Mouse (Mus musculus): ENCODE data around the gene Zfp846.
"Not testable (repeated sequence)": the region's sequence is repeated elsewhere in the genome, so short reads cannot be mapped to it uniquely, and the experiment has no call there.

Gene Zfp846

DNA sequence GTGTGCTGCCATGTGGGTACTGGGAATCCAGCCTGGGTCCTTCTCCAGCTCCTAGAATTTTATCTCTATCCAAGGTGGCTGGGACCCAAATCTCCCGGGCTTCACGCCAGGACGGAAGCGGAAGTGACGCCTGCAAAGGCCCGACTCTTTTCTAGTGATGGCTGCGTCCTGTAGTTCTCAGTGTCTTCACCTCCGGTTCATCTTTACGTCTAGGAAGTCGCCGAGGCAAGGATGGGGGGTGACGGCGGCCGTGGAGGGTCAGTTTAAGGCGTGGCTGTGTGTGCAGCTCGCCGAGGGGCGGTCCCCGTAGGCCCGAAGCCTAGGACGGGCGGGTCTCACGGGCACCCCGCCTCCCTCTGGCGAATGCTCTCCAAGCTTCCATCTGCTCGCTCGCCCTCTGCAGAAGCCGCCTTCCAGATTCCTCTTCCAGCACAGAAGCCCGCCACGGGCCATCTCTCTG lies at the start of gene Zfp846:
Gene Zfp846, plus strand, starts transcription at position 117 of the 460 bp plus-strand sequence.
- peak; percentile 98 for DNase-seq (ENCODE audit: low spot score in 2 of 2)

DNA sequence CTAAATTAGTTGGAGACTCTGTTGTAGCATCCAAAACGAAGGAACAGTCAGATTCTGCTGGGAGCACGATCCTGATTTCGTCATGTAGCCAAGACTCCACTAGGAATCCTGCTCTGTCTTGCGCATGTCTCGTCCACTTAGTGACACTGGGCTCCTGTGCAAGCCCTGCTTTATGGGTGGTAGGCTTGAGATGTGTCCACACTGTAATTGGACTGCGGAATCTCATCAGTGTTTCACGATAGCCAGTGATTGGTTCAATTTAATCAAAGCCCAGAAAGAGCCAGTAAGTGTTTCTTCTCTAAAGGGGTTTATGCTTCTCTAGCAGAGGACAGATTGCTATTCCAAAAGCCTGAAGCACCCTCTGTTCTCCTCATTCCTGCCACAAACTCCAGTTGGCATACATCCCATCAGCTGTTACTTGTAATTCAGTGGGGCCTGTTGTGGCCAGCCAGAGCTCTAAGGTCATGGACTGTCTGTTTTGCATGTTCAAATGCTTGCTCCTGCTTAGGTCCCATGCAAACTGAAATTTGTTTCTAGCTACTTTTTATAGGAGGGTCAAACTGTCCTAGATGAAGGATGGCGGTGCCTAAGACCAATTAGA lies 46.7 kb upstream of the Zfp846 start:
- DNase-seq (ENCODE audit: low spot score in 2 of 2): peak in 1 of 2 experiments; percentile 4

DNA sequence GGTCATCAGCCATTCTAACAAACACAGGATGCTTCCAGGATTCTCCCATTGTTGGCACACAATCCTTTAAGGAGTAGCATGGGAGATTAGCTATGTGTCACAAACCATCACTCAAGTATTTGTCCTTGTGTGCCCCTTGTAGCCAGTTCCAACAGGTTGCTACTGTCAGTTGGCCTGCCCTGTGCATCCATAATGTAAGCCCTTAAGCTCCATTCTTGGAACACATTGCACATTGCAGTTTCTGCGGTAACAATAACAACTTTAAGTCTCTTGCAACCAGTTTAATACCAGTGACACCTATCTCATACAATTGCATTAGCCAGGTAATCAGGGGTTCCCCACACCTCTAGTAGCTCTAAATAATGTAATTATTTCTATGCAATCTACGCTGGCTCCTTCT lies 44.5 kb upstream of the Zfp846 start:
- no peak for DNase-seq (ENCODE audit: low spot score in 2 of 2)

DNA sequence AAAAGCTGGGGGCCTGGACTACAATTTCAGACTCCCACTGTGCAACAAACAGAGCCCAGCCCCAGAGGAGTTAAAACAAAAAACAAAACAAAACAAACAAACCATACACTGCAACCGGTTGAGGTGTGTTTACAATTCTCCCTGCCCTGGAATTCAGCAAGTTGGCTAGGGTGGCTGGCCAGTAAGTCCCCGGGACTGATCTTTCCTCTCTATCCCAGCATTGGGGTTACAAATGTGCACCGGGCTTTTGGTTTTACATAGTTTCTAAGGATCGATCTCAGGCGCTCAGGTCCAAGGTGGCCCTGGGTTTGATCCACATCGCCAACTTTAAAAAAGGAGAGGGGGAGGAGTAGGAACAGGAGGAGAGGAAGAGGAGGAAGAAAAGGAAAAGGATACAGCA lies 37.6 kb upstream of the Zfp846 start:
- DNase-seq (ENCODE audit: low spot score in 2 of 2): no peak

DNA sequence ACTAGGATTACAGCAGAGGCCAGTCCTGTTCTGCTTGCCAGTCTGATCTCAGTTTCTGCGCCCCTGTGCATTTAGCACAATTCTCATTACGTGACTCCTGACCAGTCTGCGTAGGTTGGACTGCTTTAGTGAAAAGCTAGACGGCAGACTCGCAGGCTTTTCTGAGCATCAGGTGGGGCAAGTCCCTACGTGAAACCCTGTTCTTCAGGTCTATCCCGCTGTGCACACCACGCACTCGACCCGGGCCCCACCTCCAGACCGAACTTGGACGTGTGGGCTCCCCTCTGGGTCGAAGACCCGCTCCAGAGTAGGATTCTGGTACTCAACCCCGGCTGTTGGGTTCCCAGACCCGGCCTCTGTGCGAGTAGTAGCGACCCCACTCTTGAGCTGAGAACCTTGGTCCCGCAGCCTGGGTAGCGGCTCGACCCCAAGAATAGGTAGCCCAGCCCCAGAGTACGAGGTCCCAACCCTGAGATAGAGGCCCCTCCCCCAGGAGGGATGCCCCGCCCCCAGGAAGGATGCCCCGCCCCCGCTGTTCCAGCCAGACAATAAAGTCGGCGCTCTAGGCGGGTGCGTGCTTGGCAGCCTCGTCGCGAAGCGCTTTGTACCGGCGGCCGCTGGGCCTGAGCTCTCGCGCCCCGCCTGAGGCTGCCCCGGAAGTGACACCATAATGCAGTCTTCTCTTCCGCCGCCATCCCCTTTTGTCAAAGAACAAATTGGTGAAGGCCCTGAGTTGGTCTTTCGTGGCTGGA lies 36.8 kb upstream of the Zfp846 start:
- peak; percentile 74 to 84 for DNase-seq (ENCODE audit: low spot score in 2 of 2)

DNA sequence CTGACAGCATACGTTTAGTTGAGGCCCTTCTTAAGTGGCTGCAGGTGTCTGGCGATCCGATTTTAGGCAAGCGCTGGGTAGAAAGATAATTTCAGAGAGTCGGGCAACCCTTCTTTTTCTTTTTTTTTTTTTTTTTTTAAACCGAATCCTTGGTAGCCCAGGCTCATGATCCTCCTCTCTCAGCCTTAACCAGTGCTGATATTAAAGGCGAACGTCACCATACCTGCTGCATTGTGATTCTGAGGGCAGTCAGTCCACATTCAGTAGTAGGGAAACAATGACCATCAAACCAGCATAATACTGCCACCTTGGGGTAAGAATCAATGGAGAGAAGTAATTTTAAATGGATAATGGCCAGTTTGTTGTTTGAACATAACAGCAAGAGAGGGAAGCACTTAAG lies 35.9 kb upstream of the Zfp846 start:
- no peak for DNase-seq (ENCODE audit: low spot score in 2 of 2)

DNA sequence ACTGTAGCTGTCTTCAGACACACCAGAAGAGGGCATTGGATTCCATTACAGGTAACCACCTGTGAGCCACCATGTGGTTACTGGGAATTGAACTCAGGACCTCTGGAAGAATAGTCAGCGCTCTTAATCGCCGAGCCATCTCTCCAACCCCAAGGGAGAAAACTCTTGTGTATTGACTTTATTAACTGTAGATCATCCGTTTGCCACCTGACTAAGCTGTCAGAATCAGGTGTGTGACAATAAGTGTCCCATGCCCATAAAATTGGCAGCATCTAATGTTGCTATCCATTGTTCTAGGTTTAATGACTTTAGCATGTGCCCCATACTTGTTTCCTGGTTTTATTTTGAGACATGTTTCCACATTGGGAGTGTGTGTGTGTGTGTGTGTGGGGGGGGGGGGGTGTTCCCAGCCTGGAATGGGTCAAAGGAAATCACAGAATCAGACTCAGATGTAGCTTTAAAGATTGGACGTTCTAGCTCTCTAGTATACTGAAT lies 29.3 kb upstream of the Zfp846 start:
- no peak for DNase-seq (ENCODE audit: low spot score in 2 of 2)

DNA sequence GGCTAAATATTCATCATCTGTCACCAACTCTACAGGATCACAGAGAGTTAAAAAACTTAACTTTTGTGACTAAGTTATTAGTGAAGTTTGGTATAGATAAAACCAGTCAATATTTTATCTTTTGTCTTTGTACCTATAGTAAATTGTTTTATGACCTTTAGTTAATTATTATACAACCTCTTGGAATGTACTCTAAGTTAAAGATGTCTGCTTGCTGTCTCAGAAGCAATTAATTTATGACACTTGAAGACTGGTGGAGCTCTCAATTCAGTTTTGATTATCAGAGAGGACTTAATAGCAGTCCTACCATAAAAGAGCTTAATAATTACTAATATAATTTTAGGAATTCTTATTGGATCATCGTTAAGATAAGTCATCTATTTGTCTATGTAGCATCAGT lies 28.4 kb upstream of the Zfp846 start:
- no peak for DNase-seq (ENCODE audit: low spot score in 2 of 2)

DNA sequence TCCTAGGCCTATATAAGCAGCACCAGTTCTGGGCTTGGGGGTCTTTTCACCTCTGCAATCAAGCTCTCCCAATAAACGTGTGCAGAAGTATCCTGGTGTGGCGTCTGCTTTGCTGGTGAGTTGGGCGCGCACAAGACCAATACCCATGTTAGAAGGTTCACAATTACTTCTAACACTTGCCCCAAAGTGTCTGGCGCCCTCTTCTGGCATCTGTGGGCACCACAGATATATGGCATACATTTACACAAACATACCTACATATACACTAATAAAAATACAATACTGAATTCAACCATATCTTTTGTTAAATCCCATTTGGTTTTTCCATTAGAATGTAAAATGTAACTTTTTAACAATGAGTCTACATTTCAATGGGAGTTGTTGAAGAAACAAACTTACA lies 18.9 kb upstream of the Zfp846 start:
- no peak for DNase-seq (ENCODE audit: low spot score in 2 of 2)

DNA sequence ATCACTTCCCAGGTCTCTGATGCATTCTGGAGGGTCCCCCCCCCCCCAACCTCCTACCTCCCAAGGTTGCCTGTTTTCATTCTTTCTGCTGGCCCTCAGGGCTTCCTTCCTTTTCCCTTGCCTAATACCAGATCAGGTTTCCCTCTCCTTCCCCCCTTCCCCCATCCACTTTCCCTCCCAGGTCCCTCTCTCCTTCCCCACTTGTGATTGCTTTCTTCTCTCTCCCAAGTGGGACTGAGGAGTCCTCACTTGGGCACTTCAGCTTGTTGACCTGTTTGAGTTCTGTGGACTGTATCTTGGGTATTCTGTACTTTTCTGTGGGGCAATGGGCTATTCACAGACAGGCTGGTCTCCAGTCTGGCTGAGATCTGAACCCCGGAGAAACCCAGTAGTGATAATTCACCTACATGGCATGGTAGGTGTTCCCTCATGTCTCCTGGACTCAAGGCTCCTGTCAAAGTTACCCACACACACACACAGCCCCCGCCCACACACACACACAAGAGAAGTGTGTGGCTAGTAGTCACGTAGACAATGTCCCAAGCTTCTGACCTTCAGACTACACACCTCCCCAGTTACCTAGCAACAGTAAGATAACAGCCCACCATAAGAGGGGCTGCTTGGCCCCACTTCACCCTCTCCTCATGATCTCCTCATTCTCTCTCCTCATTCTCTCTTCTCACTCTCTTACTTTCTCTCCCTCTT lies 15.6 kb upstream of the Zfp846 start:
- not testable (repeated sequence) for DNase-seq (ENCODE audit: low spot score in 2 of 2)

DNA sequence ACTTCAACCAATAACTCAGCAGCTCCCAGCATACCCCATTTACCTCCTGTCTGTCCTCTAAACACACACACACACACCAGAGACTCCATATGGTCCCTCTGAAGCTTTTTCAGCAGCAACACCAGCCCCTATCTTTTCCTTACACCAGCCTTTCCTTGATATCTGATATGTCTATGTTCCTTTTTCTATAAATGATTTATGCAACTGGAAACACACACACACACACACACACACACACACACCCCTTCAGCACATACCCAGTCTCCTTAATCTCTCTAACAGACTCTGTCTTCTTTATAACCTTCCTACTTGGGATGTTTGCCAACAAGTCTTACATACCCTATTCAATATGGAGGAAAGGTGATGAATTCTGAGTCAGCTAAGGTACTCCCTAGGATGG lies 10.0 kb upstream of the Zfp846 start:
- no peak for DNase-seq (ENCODE audit: low spot score in 2 of 2)

DNA sequence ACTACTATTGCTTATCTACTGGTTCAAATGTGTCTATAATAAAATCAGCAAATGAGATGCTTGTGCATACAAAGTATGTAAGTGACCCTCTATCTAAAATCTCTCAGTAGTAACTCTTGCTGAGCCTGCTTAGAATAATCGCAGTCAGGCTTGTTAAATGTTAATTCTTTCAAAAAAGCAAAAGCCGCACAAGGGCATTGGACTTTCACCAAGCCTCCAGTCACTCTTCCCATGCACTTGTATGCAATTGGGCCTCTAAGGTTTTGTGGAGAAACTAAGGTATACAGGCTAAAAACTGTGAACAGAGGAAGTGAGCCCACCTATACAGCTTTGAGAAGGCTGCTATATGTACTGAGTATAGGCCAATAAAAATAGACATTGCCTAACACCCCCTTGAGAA lies 4.5 kb upstream of the Zfp846 start:
- no peak for DNase-seq (ENCODE audit: low spot score in 2 of 2)

DNA sequence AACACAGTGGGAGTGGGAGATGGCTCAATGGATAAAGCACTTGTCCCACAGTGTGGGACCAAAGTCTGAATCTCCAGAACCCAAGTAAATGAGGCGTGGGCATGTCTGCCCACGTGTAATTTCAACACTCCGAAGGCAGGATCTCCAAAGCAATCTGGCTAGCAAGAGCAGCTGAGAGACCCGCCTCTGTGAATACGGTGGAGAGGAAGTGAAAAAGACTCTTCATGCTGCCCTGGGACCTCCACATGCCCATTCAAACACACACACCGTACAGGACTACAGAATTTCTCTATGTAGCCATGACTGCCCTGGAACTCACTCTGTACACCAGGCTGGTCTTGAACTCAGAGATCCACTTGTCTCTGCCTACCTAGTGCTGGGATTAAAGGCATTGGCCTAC lies 20.2 kb downstream of the Zfp846 start:
- DNase-seq (ENCODE audit: low spot score in 2 of 2): no peak

DNA sequence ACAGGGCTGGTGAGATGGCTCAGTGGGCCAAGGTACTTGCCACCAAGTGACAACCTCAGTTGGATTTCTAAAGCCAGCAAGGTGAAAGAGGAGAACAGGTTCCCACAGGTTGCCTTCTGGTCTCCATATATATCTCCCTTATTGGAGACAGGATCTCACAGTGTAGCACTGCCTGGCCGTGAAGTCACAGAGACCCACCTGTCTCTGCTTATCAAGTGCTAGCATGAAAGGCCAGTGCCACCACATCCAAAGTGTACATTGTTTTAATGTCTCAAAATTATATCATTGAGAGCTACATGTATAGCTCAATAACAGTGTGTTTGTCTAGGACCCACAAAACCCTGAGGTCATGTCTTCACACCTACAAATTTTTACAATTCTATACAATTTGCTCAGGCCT lies 25.2 kb downstream of the Zfp846 start:
- DNase-seq (ENCODE audit: low spot score in 2 of 2): no peak

DNA sequence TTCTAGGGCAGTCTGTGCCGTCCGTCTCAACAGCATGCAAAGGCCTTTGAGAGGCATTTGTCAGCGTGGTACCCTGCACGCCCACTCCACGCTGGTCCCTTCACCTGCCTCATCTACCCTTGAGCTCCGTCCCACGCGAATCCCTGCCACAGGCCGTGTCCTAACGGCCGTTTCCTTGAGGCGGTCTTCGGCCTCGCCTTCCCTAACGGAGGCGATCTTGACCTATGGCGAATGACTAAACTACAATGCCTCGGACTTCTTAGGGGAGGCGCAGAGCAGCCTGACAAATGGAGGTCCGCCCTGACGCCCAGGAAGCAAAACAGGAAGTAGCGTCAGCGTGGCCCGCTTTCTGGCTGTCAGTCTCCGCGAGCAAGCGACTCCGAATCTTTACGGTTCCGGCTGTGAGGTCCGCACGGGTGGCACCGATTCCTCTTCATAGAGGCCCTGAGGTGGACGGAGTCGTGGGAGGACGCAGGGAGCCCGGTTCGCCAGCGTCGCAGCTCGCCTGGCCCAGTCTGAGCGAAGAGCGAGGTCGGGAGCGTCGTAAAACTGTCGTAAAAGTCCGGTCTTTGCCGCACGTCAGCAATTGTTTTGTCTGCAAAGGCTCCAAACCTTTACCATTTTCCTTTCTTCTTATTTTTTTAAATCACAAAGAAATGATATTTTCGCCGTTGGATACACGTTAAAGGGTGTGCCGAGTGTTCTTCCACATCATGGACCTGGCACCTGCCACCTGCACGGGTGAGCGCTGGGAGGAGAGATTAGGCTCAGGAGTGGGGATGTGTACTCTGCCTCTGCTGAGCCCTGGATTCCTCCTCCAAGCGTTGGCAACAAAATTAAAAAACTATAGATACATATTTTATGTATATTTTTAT lies 26.2 kb downstream of the Zfp846 start:
- DNase-seq (ENCODE audit: low spot score in 2 of 2): peak; percentile 55 to 87

DNA sequence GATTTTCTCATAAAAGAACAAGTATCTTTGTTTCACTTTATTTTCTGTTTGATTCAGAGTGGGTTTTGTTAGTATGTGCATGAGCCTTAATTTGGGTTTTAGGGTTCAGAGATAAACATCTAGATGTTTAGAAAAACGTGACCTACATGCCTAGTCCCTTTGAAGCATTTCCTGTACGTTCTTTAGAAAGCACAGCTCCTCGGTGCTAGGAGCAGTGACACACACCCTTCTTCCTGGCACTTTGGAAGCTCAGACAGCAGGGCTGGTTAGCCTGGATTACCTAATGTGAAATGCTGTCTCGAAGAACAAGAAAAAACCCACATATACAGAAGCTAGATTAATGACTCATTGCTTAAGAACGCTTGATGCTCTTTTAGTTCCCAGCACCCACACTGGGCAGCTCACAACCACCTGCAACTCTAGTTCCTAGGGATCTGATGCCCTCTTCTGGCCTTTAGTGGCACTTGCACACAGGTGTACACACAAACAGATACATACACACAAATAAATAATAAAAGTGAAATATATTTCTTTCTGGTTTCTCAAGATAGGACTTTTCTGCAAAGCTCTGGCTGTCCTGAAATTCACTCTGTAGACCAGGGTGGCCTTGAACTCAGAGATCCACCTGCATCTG lies 28.9 kb downstream of the Zfp846 start:
- no peak for DNase-seq (ENCODE audit: low spot score in 2 of 2)

DNA sequence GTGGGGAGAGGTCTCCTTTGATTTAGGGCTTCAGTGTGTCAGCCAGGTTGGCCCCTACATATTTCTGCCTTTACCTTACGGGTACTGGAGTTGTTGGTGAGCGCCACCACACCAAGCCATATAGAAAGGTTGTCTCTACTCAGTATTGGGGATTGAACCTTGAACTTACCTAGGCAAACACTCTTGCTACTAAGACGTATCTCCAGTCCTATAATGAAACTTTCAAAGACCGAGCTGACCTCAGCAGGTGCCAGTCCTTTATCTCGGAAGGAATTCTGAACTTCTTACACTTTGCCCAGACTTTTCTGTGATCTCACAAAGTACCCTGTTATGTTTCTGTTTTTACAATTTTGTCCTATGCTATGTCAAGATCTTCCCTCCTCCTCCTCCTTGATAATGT lies 30.9 kb downstream of the Zfp846 start:
- DNase-seq (ENCODE audit: low spot score in 2 of 2): no peak

DNA sequence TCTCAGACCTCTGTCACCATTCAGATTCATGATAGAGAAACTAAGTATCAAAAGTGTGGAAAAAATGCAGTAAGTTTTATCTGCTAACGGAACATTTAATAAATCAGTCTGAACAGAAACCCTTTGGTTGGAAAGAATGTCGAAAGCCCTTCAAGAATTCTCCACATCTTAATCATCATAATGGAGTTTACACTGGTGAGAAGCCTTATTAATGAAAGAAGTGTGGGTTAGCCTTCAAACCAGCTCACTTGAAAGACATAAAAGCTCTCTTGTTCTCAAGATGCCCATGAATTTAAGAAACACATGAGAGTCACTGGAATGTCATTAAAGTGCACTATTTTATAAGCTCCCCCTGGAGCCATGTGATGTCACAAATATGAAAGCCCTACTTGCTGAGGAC lies 35.6 kb downstream of the Zfp846 start:
- DNase-seq (ENCODE audit: low spot score in 2 of 2): no peak

DNA sequence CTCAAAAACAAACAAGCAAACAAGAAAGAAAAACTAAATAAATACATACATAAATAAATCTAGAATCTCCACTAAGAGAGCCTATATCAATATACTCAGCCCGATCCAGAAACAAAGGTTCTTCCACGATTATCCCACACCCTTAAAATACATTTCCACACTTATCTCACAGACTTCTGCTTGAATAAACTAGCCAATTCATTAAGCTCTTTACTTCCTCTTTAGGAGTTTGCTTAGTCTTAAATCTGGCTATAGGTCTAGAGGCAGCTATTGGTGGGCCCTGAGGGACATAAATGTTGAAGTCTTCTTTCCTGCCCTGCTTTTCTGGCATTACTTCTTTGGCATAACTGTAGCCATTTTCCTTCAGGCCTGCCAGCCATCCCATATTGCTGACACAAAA lies 50.2 kb downstream of the Zfp846 start:
- no peak for DNase-seq (ENCODE audit: low spot score in 2 of 2)

DNA sequence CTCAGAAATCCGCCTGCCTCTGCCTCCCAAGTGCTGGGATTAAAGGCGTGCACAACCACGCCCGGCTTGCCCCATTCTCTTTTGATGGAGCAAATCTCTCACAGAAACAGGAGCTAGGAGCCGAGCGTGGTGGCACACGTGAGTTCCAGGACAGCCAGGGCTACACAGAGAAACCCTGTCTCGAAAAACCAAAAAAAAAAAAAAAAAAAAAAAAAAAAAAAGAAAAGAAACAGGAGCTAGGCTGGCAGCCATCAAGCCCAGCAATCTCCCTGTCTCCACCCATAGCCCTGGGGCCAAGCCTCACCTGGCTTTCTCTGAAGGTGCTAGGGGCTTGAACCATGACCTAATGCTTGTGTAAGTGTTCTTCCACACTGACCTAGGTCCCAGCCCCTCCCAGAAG lies 54.6 kb downstream of the Zfp846 start:
- not testable (repeated sequence) for DNase-seq (ENCODE audit: low spot score in 2 of 2)

DNA sequence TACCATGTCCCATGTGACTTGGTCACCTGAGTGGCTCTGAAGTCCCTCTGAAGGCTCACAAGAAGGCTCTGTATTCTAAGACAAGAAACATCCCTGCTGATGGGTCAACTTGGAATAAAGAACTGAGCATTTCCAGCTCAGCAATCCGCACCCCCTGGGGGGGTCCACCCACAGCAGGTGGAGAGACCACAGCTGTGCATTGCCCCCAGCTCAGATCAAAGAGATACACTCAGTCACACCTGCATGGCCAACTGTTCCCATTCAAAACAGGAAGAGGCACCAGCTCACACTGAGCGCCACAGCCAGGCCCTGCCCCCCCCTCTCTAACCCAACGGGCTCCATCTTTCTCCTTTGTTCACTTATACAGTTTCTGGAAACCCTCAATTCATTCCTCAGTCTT lies 55.2 kb downstream of the Zfp846 start:
- no peak for DNase-seq (ENCODE audit: low spot score in 2 of 2)

Data from cerebellum, postnatal 4 days (tissue).